Mouse (Mus musculus) lung, postnatal 10 days (tissue): ENCODE data around the gene Gpr155.

ENCODE experiments used
- DNase-seq: peaks from one replicate; pipeline ENCODE4 v3.0.0; 2021

Gene Gpr155

DNA sequence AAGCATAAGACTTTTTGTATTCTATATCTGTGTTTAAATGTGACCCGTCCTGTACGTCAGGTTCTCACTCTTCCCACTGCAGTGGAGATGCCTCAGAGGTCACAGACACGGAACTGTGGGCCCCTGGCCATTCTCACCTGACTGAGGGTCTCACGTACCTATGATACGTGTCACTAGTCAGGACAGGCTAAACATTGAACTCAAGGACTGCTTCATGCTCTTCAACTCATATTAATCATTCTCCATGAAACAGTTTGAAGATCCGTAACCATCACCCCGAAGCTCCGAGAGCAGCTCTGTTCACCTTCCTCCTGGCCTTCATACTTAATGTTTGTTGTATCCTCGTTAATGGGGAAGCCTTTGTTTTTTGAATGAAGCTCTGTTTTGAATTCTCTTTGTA, 68.9 kb downstream of the Gpr155 start:
- DNase-seq = no peak

DNA sequence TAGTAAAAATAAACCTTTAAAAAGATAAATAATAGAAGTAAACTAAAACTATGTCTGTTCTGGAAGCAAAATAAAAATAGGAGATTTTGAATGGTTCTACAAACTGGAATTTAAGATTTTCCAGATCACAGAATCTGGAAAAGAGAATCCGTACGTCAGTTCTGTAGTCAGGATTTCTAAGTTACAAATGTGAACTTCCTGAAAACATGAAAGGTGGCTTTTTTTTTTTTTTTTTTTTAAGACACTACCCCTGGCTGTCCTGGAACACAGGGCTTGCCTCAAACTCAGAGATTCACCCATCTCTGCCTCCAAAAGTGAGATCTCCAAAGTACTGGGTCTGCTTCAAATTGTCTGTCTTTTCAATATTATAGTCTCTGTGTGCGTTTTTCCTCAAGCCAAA, 72.1 kb downstream of the Gpr155 start:
- DNase-seq = no peak

DNA sequence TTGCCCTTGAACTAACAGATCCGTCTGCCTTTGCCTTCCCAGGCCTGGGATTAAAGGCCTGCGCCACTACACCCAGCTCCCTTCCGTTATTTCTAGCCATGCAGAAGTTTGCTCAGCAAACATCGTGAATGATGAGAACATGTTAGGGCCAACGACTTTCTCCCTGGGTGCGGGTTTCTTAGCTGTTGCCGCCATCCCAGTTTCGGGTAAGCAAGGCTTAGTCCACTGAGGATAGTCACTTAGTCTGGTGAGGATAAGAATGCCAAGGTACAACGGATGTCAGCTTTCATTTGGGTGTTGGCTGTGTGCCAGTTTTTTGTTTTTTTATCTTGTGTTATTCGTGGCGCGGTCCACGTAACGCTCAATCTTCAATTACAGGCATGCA, 73.3 kb downstream of the Gpr155 start:
- peak; percentile 45 for DNase-seq

DNA sequence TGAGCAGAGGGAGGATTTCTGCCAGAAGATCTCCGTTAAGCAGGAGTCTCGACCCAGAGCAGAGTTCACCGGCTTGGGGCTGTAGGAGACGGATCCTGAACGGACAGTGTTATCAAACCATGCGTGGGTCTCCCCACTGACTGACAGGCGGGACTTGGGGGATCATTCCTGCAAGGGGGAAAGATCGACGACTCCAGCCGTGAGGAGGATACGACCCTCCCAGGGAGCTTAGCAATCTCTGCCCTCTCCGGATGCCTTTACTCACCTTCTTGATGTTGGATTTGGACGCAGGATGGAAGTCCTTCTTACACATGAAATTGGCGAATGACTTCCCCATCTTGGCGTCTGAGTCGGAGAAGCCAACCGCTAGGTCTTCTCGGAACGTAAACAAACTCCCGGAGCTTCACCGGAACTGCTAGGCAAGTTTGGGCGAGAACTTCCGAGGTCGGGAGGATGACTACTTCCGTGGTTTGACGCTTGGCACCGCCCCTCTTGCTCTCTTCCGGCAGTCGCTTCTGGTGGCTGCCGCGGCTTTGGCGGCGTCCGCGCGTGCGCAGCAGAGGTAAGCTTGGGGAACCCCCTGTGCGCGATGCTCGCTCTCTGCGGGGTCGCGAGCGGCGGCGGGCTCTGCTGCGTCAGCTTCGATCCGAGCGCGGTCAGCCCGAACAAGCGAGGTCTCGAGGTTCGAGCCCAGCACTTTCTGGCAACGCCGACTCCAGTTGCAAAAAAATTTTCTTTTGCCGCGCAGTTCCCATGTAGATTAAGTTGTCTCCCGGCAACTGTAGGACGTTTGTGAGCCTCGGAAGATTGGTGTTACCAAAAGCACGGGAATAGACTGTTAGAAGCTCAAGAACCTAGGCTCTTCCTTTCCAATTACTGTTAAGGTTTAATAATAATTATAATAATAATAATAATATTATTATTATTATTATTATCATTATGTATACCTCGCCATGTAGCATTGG, 73.9 kb downstream of the Gpr155 start, which contains the start of the genes Scrn3 and Cir1:
Gene Scrn3, plus strand, starts transcription at position 450 of the 965 bp plus-strand sequence.
Gene Cir1, minus strand, starts transcription at position 550 of the 965 bp plus-strand sequence.
- peak; percentile 97 for DNase-seq

DNA sequence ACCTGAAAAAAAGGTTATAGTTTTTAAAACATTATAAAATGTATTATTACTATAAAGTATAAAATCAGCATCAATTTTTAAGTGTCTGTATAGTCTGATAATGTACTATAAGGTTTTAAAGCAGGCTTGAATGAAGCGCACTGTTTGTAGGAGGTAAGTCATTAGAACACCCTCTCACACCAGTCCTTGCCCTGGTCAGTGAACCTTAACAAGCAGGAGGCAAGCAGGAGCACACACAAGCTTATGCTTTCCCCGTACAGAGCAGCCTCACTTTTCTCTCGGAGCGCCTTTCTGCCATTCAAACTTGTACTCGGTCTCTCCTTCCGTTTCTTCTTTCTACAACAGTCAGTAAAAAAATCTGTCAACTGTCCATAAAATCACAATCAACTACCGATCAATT, 80.4 kb downstream of the Gpr155 start:
- DNase-seq = no peak

DNA sequence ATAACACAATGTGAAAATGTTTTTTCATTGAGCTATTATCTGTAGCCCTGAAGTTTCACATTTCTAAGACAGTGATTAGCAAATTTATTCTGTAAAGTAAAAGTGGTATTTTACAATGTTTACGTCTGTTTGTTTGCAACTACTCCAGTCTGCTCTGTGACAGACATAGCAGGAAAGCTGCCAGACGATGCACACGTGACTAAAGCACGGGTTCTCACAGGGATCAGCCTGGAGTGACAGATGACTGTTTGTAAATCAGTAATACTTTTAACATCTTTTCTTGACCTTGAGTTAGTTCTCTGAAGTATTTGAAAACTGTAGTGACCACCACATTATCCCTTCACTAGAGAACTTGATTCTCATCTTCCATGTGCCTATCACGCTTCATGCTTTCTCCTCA, 81.9 kb downstream of the Gpr155 start:
- DNase-seq = no peak

DNA sequence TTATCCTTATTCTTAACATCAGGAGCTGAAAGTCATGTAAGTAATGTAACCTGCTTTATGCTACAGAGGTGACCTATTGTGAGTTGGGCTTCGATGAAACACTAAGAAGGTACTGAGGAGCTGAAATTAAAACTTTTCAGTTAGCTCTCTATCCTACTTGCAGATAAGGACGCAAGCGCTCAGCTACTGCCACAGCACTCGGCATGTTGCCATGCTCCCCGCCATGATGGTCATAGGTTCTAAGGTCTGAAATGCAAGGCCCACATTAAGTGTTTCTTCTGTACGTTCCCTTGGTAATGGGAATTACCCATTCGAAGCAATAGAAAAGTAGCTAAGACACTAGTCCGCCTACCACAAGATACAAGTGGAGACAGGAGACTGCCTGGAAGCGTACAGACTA, 83.7 kb downstream of the Gpr155 start:
- DNase-seq = no peak

DNA sequence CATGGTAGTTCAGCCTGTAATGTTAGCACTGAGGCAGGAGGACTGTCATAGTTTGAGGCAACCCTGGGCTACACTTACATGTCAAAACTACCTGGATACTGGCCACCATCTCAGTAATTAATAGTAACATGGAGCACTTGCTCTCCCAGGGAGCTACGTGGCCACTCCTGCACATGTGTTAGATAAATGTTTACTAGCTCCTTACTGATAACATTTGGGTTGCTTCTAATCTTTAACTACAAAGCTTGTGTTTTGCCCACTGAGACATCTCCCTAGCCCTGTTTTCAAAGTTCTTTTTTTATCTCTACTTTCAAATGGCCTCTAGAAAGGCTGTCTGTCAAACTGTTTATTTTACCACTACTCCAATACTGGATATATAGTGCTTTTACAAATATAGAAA, 84.4 kb downstream of the Gpr155 start:
- DNase-seq = no peak

DNA sequence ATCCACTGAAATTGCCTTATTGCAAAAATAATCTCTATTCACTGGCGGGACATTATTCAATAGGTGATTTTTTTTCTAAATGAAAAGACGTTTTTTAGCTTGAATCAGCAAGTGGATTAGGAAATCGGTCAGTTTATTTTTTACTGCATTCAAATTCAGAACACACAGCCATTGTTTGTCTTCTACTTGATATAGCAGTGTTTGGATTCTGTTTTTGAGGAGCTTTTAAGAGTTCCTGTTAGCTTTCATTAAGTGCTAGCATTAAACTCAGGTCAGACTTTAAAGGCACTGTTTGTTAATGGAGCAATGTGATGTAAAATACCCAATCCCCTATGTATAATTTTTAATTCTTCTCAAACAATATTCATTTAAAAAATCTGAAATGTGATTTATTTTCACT, 87.5 kb downstream of the Gpr155 start:
- DNase-seq = no peak

DNA sequence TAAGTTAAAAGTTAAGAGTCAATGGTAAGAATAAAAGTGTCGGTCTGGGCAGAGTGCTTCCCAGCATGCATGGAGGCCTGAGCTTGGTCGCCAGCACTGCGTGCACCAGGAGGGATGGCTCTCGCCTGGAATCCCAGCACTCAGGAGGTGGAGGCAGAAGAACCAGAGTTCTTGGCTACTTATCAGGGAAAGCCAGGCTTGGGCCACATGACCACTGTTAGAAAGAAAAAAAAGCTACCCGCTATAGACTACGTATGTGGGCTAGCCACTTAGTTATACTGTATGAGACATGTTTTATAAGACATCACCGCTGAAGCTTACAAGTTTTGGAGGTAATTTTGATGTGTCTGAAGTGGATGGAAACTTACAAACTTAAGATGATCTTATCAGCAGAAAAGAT, 88.2 kb downstream of the Gpr155 start:
- DNase-seq = no peak

DNA sequence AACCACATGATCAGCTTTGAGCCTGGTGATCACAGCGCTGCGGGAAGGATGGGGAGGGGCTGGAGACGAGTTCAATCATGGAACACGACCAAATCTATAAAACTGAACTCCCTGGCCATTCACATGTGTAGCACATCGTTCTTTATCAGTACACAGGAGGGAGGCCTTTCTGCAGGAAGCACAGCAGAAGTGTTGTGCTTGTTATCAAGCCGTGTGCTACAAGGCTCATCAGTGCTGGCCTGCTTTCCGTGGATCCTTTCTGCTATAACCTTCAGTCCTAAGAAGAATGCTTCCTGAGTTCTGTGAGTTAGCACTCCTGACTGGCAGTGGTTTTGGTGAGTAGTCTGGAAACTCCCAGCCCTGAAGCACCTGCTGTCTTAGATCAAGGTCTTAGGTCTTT, 91.3 kb downstream of the Gpr155 start:
- DNase-seq = no peak
